Mouse (Mus musculus) olfactory bulb, adult 2 months (tissue): ENCODE data around the gene Dnajc2.

Experiments
- CTCF ChIP-seq: fragments of 200-500 bp; IDR thresholded peaks from 2 replicates; pipeline ENCODE4 v1.5.1; 2012; ENCODE audit warnings: low read depth, mild to moderate bottlenecking, low read length, moderate library complexity; ENCODE audit not compliant: insufficient read depth
- POLR2A ChIP-seq: fragments of 200-500 bp; IDR thresholded peaks from 2 replicates; pipeline ENCODE4 v1.6.1; 2012; ENCODE audit warnings: mild to moderate bottlenecking, low read depth, low read length, moderate library complexity; ENCODE audit not compliant: insufficient read depth

- TF ChIP-seq CTCF = no peak
- no peak for TF ChIP-seq POLR2A
Observed at GRCm38 (mm10) chr5:21736046-21736445, 49.0 kb downstream of the Dnajc2 start.
